Mouse (Mus musculus): ENCODE measurements around the gene Chst5.
"Not testable (repeated sequence)": the region's sequence is repeated elsewhere in the genome, so short reads cannot be mapped to it uniquely, and the experiment has no call there.

The Chst5 gene

GRCm38 (mm10) chr8:111870379-111870778 lies 39.9 kb downstream of the Chst5 start:
- DNase-seq: no peak

GRCm38 (mm10) chr8:111868664-111869063 lies 41.6 kb downstream of the Chst5 start:
- no peak for DNase-seq

GRCm38 (mm10) chr8:111865857-111866256 lies 44.4 kb downstream of the Chst5 start:
- no peak for DNase-seq

GRCm38 (mm10) chr8:111865130-111865852 lies 45.0 kb downstream of the Chst5 start:
- DNase-seq: no peak

GRCm38 (mm10) chr8:111864648-111865047 lies 45.6 kb downstream of the Chst5 start:
- DNase-seq: no peak

GRCm38 (mm10) chr8:111863280-111863679 lies 47.0 kb downstream of the Chst5 start:
- no peak for DNase-seq

GRCm38 (mm10) chr8:111855977-111856376 lies 54.3 kb downstream of the Chst5 start:
- DNase-seq: no peak

- peak; percentile 92 for DNase-seq
Observed at GRCm38 (mm10) chr8:111853861-111854501, 56.3 kb downstream of the Chst5 start, which contains the start of gene Cfdp1. Gene Cfdp1, minus strand, starts transcription at chr8:111854291.

GRCm38 (mm10) chr8:111853219-111853618 lies 57.0 kb downstream of the Chst5 start:
- not testable (repeated sequence) for DNase-seq

GRCm38 (mm10) chr8:111846746-111847145 lies 63.5 kb downstream of the Chst5 start:
- no peak for DNase-seq
